Mouse (Mus musculus): ENCODE results near the gene Gpc6.

GRCm38 (mm10) chr14:117841211-117841610 is 916.1 kb downstream of the Gpc6 start:
- TF ChIP-seq CTCF (IDR thresholded peaks at IDR 0.05; ENCODE audit: insufficient read depth, low read depth, low read length) (no peak), POLR2A (IDR thresholded peaks at IDR 0.05; ENCODE audit: insufficient read depth, low read depth, low read length) (no peak)

Data from olfactory bulb, adult 2 months (tissue).